Mouse (Mus musculus) heart, postnatal 10 days (tissue): ENCODE data around the gene Cyp2j9. TPM values are rescaled to one million over a fixed set of nuclear protein-coding genes. Genes with fewer than 3 reads are reported as not detected.
"Not testable (repeated sequence)": the region's sequence is repeated elsewhere in the genome, so short reads cannot be mapped to it uniquely, and the experiment has no call there.

ENCODE experiments used
- DNase-seq, 2 experiments: peaks; one replicate each; pipeline ENCODE4 v3.0.0; 2021
- intact Hi-C: fragments of 180-260 bp; cut with DNase I; formaldehyde crosslinking; loops from one replicate; pipeline ENCODE4 v1.15.1; 2025
- total RNA-seq, 2 experiments: library from RNA; stranded (reverse); gene quantifications; 2 replicates each; pipeline ENCODE4 v1.2.3; 2021

Cyp2j9 gene
- 1 to 10 TPM in 1 of 2 experiments, under 1 TPM in 1; 0.84 to 1.2 TPM for total RNA-seq

GRCm38 (mm10) chr4:96590911-96591790 is at the start of gene Cyp2j9:
TSS of gene Cyp2j9 (minus strand) at chr4:96591578.
- DNase-seq, result peak; percentile 77 to 78
- intact Hi-C loops, result no loop called here

GRCm38 (mm10) chr4:96635455-96635854 is 44.1 kb upstream of the Cyp2j9 start:
- no peak for DNase-seq
- intact Hi-C loops, result no loop called here

GRCm38 (mm10) chr4:96622474-96622873 is 31.1 kb upstream of the Cyp2j9 start:
- intact Hi-C loops, result no loop called here
- DNase-seq, result no peak

GRCm38 (mm10) chr4:96591791-96592150 is 393 bp upstream of the Cyp2j9 start:
- peak in 1 of 2 experiments; percentile 69 for DNase-seq
- intact Hi-C loops, result no loop called here

GRCm38 (mm10) chr4:96581425-96582088 is 9.8 kb downstream of the Cyp2j9 start:
- no peak for DNase-seq
- intact Hi-C loops, result no loop called here

GRCm38 (mm10) chr4:96580351-96580750 is 11.0 kb downstream of the Cyp2j9 start:
- intact Hi-C loops, DNase-seq: not testable (repeated sequence)

- intact Hi-C loops, result no loop called here
- no peak for DNase-seq
Observed at GRCm38 (mm10) chr4:96569442-96569841, 21.9 kb downstream of the Cyp2j9 start.

- intact Hi-C loops, result no loop called here
- DNase-seq, result no peak
Observed at GRCm38 (mm10) chr4:96567988-96568387, 23.4 kb downstream of the Cyp2j9 start.

- intact Hi-C loops, result no loop called here
- no peak for DNase-seq
Observed at GRCm38 (mm10) chr4:96565808-96566207, 25.6 kb downstream of the Cyp2j9 start.

GRCm38 (mm10) chr4:96560464-96560863 is 30.9 kb downstream of the Cyp2j9 start:
- intact Hi-C loops, result no loop called here
- DNase-seq, result no peak

- no peak for DNase-seq
- intact Hi-C loops, result no loop called here
Observed at GRCm38 (mm10) chr4:96559781-96560180, 31.6 kb downstream of the Cyp2j9 start.

- DNase-seq, result peak; percentile 55 to 72
- intact Hi-C loops, result no loop called here
Observed at GRCm38 (mm10) chr4:96553133-96553819, 38.1 kb downstream of the Cyp2j9 start, which contains the start of gene Cyp2j6. TSS of gene Cyp2j6 (minus strand) at chr4:96553661.

- intact Hi-C loops, result no loop called here
- DNase-seq, result no peak
Observed at GRCm38 (mm10) chr4:96551619-96552018, 39.8 kb downstream of the Cyp2j9 start.

- no peak for DNase-seq
- intact Hi-C loops, result no loop called here
Observed at GRCm38 (mm10) chr4:96545976-96546375, 45.4 kb downstream of the Cyp2j9 start.

GRCm38 (mm10) chr4:96525772-96526171 is 65.6 kb downstream of the Cyp2j9 start:
- intact Hi-C loops, result loop anchor here (1.0 kb wide), 1 partner anchor 251 kb away; no protein-coding TSS in a partner anchor
- peak in 1 of 2 experiments; percentile 4 for DNase-seq

- peak; percentile 31 to 36 for DNase-seq
- intact Hi-C loops, result no loop called here
Observed at GRCm38 (mm10) chr4:96522256-96522655, 69.1 kb downstream of the Cyp2j9 start.

Other genes starting within 250 kb of the Cyp2j9 start
- not detected for gene Cyp2j11, start 242.9 kb downstream of the Cyp2j9 start, total RNA-seq
- gene Cyp2j8, start 84.2 kb downstream of the Cyp2j9 start, total RNA-seq, result not detected
- 1 to 10 TPM; 4.3 to 4.8 TPM for gene Cyp2j6, start 37.9 kb downstream of the Cyp2j9 start, total RNA-seq
- gene Cyp2j5, start 72.6 kb upstream of the Cyp2j9 start, total RNA-seq, result not detected
- gene Gm12695, start 193.6 kb upstream of the Cyp2j9 start, total RNA-seq, result not detected